Mouse (Mus musculus): Measurements from ENCODE around the gene Mfsd12. TPM values are rescaled to one million over a fixed set of nuclear protein-coding genes. Genes with fewer than 3 reads are reported as not detected.

Gene Mfsd12
- polyA plus RNA-seq, 1 experiment: 23.4 TPM

GRCm38 (mm10) chr10:81382039-81382438 is 24.7 kb downstream of the Mfsd12 start:
- no peak overlapping the region for H3K4me3 ChIP-seq (ENCODE audit: insufficient read depth, low read depth, low read length)
- 64% methylated on average over 5 of the region's 5 CpGs for WGBS

GRCm38 (mm10) chr10:81383802-81384604 is 26.7 kb downstream of the Mfsd12 start, which contains the start of the genes Dohh and Gm48551:
TSS of gene Dohh (plus strand) at chr10:81384428.
TSS of gene Gm48551 (plus strand) at chr10:81384466.
- H3K4me3 ChIP-seq (ENCODE audit: insufficient read depth, low read depth, low read length): peak within 1 kb of the TSS; percentile 92
- TF ChIP-seq CTCF (conservative IDR thresholded peaks at IDR 0.05; ENCODE audit: insufficient read depth, insufficient read length, low read depth, low read length) (no peak), POLR2A (IDR thresholded peaks at IDR 0.05; ENCODE audit: low read depth, low read length) (peak; percentile 84)
- no peaks in the 10 kb centered on the region for H3K27me3 ChIP-seq (replicated peaks; ENCODE audit: control insufficient read depth, insufficient read depth, low read length)
- H3K27ac ChIP-seq (ENCODE audit: insufficient read depth, low read depth, low read length): peak within 1 kb of the TSS; percentile 63; the same call in 1 of the 2 replicates
- peaks cover 9% of the 10 kb centered on the region; the same call in 1 of the 2 replicates for H3K4me1 ChIP-seq (ENCODE audit: control insufficient read depth, insufficient read depth, low read length)
- H3K36me3 ChIP-seq (ENCODE audit: control insufficient read depth, insufficient read depth, low read length): no peaks in the 10 kb centered on the region
- peak; percentile 99 for DNase-seq
- 7% methylated on average over 54 of the region's 54 CpGs for WGBS

More at GRCm38 (mm10) chr10:81382039-81382438, 24.7 kb downstream of the Mfsd12 start:
- DNase-seq: no peak
- H3K36me3 ChIP-seq (ENCODE audit: control insufficient read depth, insufficient read depth, low read length): no peaks in the 10 kb centered on the region
- no peak overlapping the region for H3K27ac ChIP-seq (ENCODE audit: insufficient read depth, low read depth, low read length)
- H3K27me3 ChIP-seq (replicated peaks; ENCODE audit: control insufficient read depth, insufficient read depth, low read length): no peaks in the 10 kb centered on the region
- no peak for TF ChIP-seq CTCF (conservative IDR thresholded peaks at IDR 0.05; ENCODE audit: insufficient read depth, insufficient read length, low read depth, low read length)
- no peak for TF ChIP-seq POLR2A (IDR thresholded peaks at IDR 0.05; ENCODE audit: low read depth, low read length)
- peaks cover 18% of the 10 kb centered on the region; the same call in 1 of the 2 replicates for H3K4me1 ChIP-seq (ENCODE audit: control insufficient read depth, insufficient read depth, low read length)

GRCm38 (mm10) chr10:81384605-81384982 is 27.3 kb downstream of the Mfsd12 start:
- no peak for DNase-seq
- under 1% methylated on average over 19 of the region's 19 CpGs for WGBS

GRCm38 (mm10) chr10:81385603-81386306 is 28.5 kb downstream of the Mfsd12 start:
- no peak overlapping the region for H3K27ac ChIP-seq (ENCODE audit: insufficient read depth, low read depth, low read length)
- no peak overlapping the region for H3K4me3 ChIP-seq (ENCODE audit: insufficient read depth, low read depth, low read length)
- H3K4me1 ChIP-seq (ENCODE audit: control insufficient read depth, insufficient read depth, low read length): peaks cover 11% of the 10 kb centered on the region; the same call in 1 of the 2 replicates
- WGBS: 72% methylated on average over 22 of the region's 22 CpGs
- no peaks in the 10 kb centered on the region for H3K27me3 ChIP-seq (replicated peaks; ENCODE audit: control insufficient read depth, insufficient read depth, low read length)
- H3K36me3 ChIP-seq (ENCODE audit: control insufficient read depth, insufficient read depth, low read length): no peaks in the 10 kb centered on the region
- no peak for DNase-seq
- no peak for TF ChIP-seq CTCF (conservative IDR thresholded peaks at IDR 0.05; ENCODE audit: insufficient read depth, insufficient read length, low read depth, low read length)
- TF ChIP-seq POLR2A (IDR thresholded peaks at IDR 0.05; ENCODE audit: low read depth, low read length): no peak

More at GRCm38 (mm10) chr10:81384605-81384982, 27.3 kb downstream of the Mfsd12 start:
- TF ChIP-seq POLR2A (IDR thresholded peaks at IDR 0.05; ENCODE audit: low read depth, low read length): no peak
- no peak for TF ChIP-seq CTCF (conservative IDR thresholded peaks at IDR 0.05; ENCODE audit: insufficient read depth, insufficient read length, low read depth, low read length)
- H3K4me3 ChIP-seq (ENCODE audit: insufficient read depth, low read depth, low read length): peak overlapping the region; percentile 92
- no peaks in the 10 kb centered on the region for H3K36me3 ChIP-seq (ENCODE audit: control insufficient read depth, insufficient read depth, low read length)
- H3K27me3 ChIP-seq (replicated peaks; ENCODE audit: control insufficient read depth, insufficient read depth, low read length): no peaks in the 10 kb centered on the region
- peak overlapping the region; percentile 52; the same call in 1 of the 2 replicates for H3K27ac ChIP-seq (ENCODE audit: insufficient read depth, low read depth, low read length)
- H3K4me1 ChIP-seq (ENCODE audit: control insufficient read depth, insufficient read depth, low read length): peaks cover 10% of the 10 kb centered on the region; the same call in 1 of the 2 replicates

GRCm38 (mm10) chr10:81387716-81388115 is 30.4 kb downstream of the Mfsd12 start:
- TF ChIP-seq CTCF (conservative IDR thresholded peaks at IDR 0.05; ENCODE audit: insufficient read depth, insufficient read length, low read depth, low read length): no peak
- no peak for TF ChIP-seq POLR2A (IDR thresholded peaks at IDR 0.05; ENCODE audit: low read depth, low read length)
- H3K4me3 ChIP-seq (ENCODE audit: insufficient read depth, low read depth, low read length): no peak overlapping the region
- no peaks in the 10 kb centered on the region for H3K36me3 ChIP-seq (ENCODE audit: control insufficient read depth, insufficient read depth, low read length)
- H3K4me1 ChIP-seq (ENCODE audit: control insufficient read depth, insufficient read depth, low read length): peaks cover 18% of the 10 kb centered on the region; the same call in 1 of the 2 replicates
- WGBS: 94% methylated on average over 20 of the region's 20 CpGs
- no peak overlapping the region for H3K27ac ChIP-seq (ENCODE audit: insufficient read depth, low read depth, low read length)
- DNase-seq: no peak
- H3K27me3 ChIP-seq (replicated peaks; ENCODE audit: control insufficient read depth, insufficient read depth, low read length): no peaks in the 10 kb centered on the region

- H3K27ac ChIP-seq (ENCODE audit: insufficient read depth, low read depth, low read length): no peak within 1 kb of the TSS
- DNase-seq: no peak
- no peaks in the 10 kb centered on the region for H3K36me3 ChIP-seq (ENCODE audit: control insufficient read depth, insufficient read depth, low read length)
- H3K4me3 ChIP-seq (ENCODE audit: insufficient read depth, low read depth, low read length): no peak within 1 kb of the TSS
- WGBS: 66% methylated on average over 5 of the region's 5 CpGs
- H3K4me1 ChIP-seq (ENCODE audit: control insufficient read depth, insufficient read depth, low read length): peaks cover 22% of the 10 kb centered on the region; the same call in 1 of the 2 replicates
- no peaks in the 10 kb centered on the region for H3K27me3 ChIP-seq (replicated peaks; ENCODE audit: control insufficient read depth, insufficient read depth, low read length)
- no peak for TF ChIP-seq CTCF (conservative IDR thresholded peaks at IDR 0.05; ENCODE audit: insufficient read depth, insufficient read length, low read depth, low read length)
- no peak for TF ChIP-seq POLR2A (IDR thresholded peaks at IDR 0.05; ENCODE audit: low read depth, low read length)
Measured at GRCm38 (mm10) chr10:81388505-81389055, 31.3 kb downstream of the Mfsd12 start, which contains the start of gene Gm48552. TSS of gene Gm48552 (plus strand) at chr10:81389005.

All from kidney, adult 2 months (tissue).